Mouse (Mus musculus): ENCODE measurements at regions not wholly inside any gene's neighbourhood (a gene's known extent, or its start where the extent isn't known, plus 50 kb on each side); places are given as distances from the start of the nearest gene placed in this dataset.
"Not testable (repeated sequence)": the region's sequence is repeated elsewhere in the genome, so short reads cannot be mapped to it uniquely, and the experiment has no call there.

DNA sequence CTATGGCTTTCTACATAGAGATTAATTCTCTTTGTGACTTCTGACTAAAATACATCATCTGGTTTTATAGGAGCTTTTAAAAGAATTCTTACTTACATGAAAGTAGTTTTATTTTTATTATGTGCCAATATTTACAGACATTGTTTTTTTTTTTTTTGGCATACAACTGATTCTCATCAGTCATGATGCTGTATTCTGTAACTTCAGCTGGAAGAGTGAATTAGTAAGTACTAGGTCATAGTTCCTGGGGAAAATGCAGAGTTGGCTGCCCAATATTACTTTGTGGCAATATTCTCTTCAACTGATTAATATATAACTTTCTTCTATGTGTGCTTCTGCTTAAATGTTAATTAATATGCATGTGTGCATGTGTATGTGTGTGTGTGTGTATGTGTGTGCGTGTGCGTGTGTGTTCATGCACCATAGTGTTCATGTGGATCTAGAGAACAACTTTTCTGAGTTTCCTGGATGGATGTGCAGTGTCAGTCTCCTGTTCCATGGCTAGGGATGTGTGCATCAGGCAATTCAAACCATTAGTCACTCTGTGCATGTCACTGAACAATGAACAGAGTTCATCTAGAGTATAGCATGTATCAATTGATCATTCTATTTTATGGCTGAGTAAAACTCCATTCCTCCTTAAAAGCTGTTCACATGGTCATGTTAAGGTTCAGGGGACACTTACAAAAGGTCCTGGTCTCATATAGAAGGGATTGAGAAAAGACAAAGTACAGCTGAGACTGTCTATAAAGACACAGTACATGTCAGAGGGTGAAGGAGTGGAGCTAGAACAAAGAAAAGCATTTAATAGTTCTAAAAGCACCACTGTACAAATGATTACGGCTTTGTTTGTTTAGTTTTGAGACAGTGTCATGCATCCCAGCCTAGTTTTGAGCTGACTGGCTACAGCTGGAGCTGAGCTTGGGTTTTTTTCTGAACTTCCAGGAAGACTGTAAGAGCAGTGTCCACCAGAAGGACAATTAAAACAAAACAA lies 431.8 kb downstream of the Lmo7 start:
- DNase-seq: no peak

- not testable (repeated sequence) for DNase-seq
Measured at GRCm38 (mm10) chr14:102150410-102150809, 420.7 kb downstream of the Lmo7 start.

DNA sequence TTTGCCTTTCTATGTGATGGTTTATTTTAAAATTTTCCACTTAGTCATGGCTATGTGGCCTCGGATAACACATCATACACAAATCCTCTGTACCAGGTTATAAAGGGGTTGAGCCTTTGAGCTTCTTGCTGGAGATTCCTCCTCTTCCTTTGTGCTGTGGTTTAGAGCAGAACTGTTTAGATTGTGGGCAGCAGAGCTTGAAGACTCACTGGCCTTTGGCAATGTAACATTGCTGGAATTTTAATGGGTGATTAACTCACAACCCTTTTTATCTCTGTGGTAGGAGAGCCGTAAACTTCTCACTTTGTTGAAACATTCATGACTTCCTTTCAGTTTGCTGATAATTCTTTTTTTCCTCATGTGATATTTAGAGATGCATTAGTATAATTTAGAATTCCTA lies 413.0 kb downstream of the Lmo7 start:
- DNase-seq: no peak

DNA sequence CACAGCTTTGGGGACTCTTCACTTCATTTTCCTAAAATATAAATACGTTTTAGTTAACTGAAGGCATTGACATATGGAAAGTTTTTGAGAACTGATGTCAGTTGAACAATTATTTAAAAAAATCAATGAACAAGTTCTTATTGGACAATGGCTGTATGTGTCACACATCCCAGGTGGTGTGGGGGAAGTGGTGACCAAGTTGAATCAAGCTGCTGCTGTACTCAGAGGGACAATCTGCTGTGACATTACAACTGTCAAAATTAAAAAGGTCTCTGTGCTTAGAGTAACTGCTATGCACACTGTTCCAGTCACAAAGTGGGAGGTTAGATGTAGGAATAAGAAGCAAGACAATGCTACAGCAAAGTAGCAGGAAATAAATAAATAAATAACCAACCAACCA lies 409.2 kb downstream of the Lmo7 start:
- DNase-seq: no peak

GRCm38 (mm10) chr14:102118166-102118565 lies 388.4 kb downstream of the Lmo7 start:
- DNase-seq: no peak

GRCm38 (mm10) chr14:102106165-102106564 lies 376.4 kb downstream of the Lmo7 start:
- no peak for DNase-seq

DNA sequence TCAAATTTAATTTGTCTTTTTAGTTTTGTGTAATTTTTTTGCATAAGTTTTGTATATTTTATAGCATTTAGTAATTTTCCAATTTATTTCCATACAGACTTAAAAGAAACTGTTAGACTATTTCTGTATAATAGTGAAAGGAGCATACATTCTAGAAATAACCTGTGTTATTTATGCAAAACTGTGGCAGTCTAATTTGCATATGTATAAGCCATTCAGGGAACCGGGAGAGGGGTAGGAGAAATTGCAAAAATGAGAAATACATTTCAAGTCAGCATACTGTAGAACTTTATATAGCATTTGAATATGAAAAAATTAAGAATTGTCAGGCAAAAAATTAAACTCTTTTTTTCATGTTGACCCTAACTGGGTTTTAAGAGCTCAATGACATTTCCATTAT lies 364.3 kb downstream of the Lmo7 start:
- no peak for DNase-seq

DNA sequence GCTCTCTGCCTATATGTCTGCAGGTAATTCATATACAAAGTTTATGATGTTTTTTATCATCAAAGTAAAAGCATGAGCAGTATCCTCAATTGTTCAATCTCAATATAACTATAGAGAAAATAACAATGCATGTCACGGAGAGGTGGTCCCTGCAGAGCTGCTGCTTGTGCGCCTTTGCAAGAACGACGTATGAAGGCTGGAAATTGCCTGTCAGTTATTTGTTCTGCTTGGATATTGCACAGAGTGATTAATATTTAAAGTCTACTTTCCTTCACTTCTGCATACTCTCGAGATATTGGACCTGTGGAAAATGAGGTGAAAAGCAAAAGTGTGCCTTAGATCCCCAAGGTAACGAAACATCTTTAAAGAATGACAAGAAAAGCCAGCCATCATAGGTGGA lies 362.8 kb downstream of the Lmo7 start:
- no peak for DNase-seq

GRCm38 (mm10) chr14:102048932-102049331 lies 319.2 kb downstream of the Lmo7 start:
- no peak for DNase-seq

GRCm38 (mm10) chr14:102048485-102048884 lies 318.7 kb downstream of the Lmo7 start:
- DNase-seq: no peak

- no peak for DNase-seq
Measured at GRCm38 (mm10) chr14:102038145-102038544, 308.4 kb downstream of the Lmo7 start.

DNA sequence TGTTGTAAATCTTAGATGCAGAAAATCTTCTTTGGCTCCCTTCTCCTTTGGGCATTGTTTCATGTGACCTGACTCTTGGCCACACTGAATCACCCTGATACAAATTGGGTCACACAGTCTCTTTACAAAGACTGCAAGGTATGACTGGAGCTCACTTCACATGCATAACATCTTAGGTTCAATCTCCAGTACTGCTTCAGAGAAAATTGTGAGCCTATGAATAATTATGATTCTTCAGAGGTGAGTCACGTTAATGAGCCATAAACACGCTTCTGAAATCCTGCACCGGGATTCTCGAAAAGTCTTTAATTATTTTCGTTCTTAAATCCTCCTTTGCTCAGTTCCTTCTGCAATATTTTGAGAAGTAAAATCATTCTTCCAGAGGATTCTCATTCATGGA lies 307.7 kb downstream of the Lmo7 start:
- no peak for DNase-seq

- DNase-seq: no peak
Measured at GRCm38 (mm10) chr14:102031047-102031903, 301.5 kb downstream of the Lmo7 start.

- DNase-seq: no peak
Measured at GRCm38 (mm10) chr14:102024646-102025045, 294.9 kb downstream of the Lmo7 start.

DNA sequence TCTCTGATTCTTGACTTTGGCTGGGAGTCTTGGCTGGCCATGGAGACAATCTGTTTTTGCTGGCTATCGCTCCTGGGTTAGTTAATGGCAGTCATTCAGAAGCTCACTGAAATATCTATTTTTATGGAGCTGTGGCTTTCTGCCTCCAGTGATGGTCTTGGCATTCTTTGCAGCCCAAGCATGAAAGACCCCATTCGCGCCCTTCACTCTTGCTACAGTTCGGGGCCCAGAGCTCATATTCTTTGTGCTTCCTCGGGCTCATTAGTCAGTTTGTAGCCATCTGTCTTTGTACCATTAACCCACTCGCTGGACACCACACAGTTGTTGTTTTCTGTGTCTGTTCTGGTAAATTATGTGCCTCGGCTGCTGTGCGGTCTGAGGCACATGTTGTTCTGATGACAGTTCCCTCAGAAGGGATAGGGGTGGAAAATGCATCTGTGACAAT lies 290.4 kb downstream of the Lmo7 start:
- no peak for DNase-seq

DNA sequence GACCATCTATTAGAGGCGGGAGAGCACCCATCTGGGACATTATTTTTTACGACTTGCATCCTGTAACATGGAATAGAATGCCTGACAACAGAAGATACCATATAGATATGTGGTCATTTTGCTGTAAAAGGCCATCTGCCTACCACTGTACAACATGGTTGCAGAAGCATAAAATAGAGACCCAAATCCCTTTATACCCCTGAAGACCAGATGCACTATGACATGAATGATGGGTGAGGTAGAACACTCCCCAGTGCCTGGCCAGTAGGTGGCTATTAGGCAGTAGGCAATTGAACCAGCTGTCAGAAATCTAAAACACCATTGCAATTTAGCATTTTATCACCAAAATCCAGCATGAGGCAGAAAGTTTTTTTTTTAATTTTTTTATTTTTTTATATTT lies 289.6 kb downstream of the Lmo7 start:
- no peak for DNase-seq

DNA sequence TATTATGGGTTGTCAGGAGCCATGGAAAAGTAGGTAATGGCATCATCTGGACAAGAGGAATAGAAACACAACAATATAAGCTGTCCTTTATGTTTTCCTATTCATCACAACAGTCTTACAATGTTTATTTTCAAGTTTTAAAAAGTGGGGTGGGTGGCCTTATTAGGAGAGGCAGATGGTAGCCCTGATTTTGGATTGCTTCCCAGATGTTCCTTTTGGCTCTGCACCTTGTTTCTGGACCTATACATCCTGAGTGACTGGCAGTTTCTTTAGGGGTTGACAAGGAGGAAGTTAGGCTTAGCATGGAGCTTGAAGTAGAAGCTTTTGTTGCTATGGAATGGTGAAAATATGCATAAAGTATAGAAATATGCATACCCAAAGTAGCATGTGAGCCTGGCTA lies 286.8 kb downstream of the Lmo7 start:
- no peak for DNase-seq

- DNase-seq: no peak
Measured at GRCm38 (mm10) chr14:102014976-102015603, 285.3 kb downstream of the Lmo7 start.

DNA sequence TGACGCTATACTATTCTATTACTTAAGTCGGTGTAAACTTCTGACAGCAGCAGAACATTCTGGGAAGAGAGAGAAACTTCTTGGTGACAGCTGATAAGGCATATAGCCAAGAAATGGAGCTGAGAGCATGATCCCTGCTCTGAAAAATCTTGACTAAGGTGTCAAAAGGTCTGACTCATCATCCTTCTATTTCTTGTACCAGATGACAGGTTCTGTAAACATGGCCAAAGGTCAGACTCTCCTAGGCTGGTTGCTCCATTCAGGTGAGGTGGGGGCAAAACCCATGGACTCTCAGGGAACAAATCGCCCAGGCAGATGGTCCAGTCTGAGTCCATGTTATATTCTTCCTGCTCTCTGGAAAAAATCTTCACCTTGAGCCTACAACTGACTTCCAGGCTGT lies 283.5 kb downstream of the Lmo7 start:
- DNase-seq: no peak

DNA sequence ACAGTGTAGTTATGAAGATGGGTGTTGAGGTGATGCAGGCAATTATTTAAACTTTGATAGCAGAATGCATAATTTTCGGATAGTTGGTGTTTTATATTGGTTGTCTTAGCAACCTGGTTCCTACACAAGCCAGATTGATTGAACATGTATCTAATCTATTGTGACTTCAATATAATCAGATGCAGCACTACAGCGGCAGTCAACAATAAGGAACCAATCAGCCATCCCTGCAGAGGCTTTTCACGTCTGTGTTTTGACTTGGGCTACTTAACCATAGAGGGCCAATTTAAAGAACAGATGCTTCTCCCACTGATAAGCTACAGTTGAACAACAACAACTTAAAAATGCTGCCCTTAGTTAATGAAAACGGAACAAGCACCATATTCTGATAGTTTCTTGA lies 267.8 kb downstream of the Lmo7 start:
- DNase-seq: no peak

- DNase-seq: no peak
Measured at GRCm38 (mm10) chr14:101984401-101984800, 254.6 kb downstream of the Lmo7 start.

Measured in adrenal gland, postnatal 25 days (tissue).